Mouse (Mus musculus): ENCODE data around the gene Acp4. TPM values are rescaled to one million over a fixed set of nuclear protein-coding genes. Genes with fewer than 3 reads are reported as not detected.
"Not testable (repeated sequence)": the region's sequence is repeated elsewhere in the genome, so short reads cannot be mapped to it uniquely, and the experiment has no call there.

Acp4 gene
- total RNA-seq (2021), result not detected
- long read RNA-seq, experiment 1, result 0 reads
- long read RNA-seq, experiment 2, result 0 reads

GRCm38 (mm10) chr7:44257278-44257677 is at the start of gene Acp4:
Acp4 (minus strand) TSS chr7:44257378.
- no peak for DNase-seq

GRCm38 (mm10) chr7:44306516-44307240 is 49.5 kb upstream of the Acp4 start, which contains the start of gene Clec11a:
Clec11a (minus strand) TSS chr7:44306902.
- peak in 1 of 2 experiments; percentile 27 for DNase-seq

- no peak for DNase-seq
These were observed 48.5 kb upstream of the Acp4 start for GRCm38 (mm10) chr7:44305686-44306085.

- peak; percentile 96 to 98 for DNase-seq
These were observed 47.8 kb upstream of the Acp4 start for GRCm38 (mm10) chr7:44304775-44305641.

GRCm38 (mm10) chr7:44304463-44304774 is 47.2 kb upstream of the Acp4 start:
- DNase-seq, result no peak

GRCm38 (mm10) chr7:44303346-44304340 is 46.5 kb upstream of the Acp4 start:
- DNase-seq, result peak in 1 of 2 experiments; percentile 3

GRCm38 (mm10) chr7:44297501-44297900 is 40.3 kb upstream of the Acp4 start:
- DNase-seq, result not testable (repeated sequence)

GRCm38 (mm10) chr7:44291418-44291817 is 34.2 kb upstream of the Acp4 start:
- no peak for DNase-seq

GRCm38 (mm10) chr7:44290986-44291385 is 33.8 kb upstream of the Acp4 start:
- no peak for DNase-seq

- no peak for DNase-seq
These were observed 30.6 kb upstream of the Acp4 start for GRCm38 (mm10) chr7:44287760-44288159.

- DNase-seq, result no peak
These were observed 24.4 kb upstream of the Acp4 start for GRCm38 (mm10) chr7:44281586-44281985.

GRCm38 (mm10) chr7:44280959-44281358 is 23.8 kb upstream of the Acp4 start:
- DNase-seq, result no peak

- DNase-seq, result peak in 1 of 2 experiments; percentile 30
These were observed 20.1 kb upstream of the Acp4 start for GRCm38 (mm10) chr7:44277250-44277622.

GRCm38 (mm10) chr7:44276461-44277249 is 19.5 kb upstream of the Acp4 start:
- DNase-seq, result no peak

GRCm38 (mm10) chr7:44275546-44275945 is 18.4 kb upstream of the Acp4 start:
- no peak for DNase-seq

- no peak for DNase-seq
These were observed 16.9 kb upstream of the Acp4 start for GRCm38 (mm10) chr7:44274096-44274495.

- DNase-seq, result no peak
These were observed 16.3 kb upstream of the Acp4 start for GRCm38 (mm10) chr7:44273446-44273845.

- DNase-seq, result no peak
These were observed 15.4 kb upstream of the Acp4 start for GRCm38 (mm10) chr7:44272546-44272945.

GRCm38 (mm10) chr7:44271309-44271708 is 14.1 kb upstream of the Acp4 start:
- DNase-seq, result no peak

- DNase-seq, result no peak
These were observed 12.2 kb upstream of the Acp4 start for GRCm38 (mm10) chr7:44269397-44269796.

- no peak for DNase-seq
These were observed 10.9 kb upstream of the Acp4 start for GRCm38 (mm10) chr7:44268117-44268516.
